Mouse (Mus musculus) stomach, embryonic 14.5 days (tissue): ENCODE results near the gene Cdh23. TPM values are rescaled to one million over a fixed set of nuclear protein-coding genes. Genes with fewer than 3 reads are reported as not detected.

ENCODE experiments used
- ATAC-seq: fragments of 200-750 bp; cut with Nextera tagmentation; 2 replicates; pipeline ENCODE4 v1.8.0; 2017; ENCODE audit warnings: low read depth, moderate TSS enrichment; ENCODE audit not compliant: insufficient number of reproducible peaks, insufficient read depth, low FRiP score
- H3K27ac ChIP-seq: fragments of 300-500 bp; sonication (generic); 2 replicates; pipeline ENCODE4 v1.5.1; 2014; ENCODE audit warnings: mild to moderate bottlenecking, low read length, moderate library complexity, mixed read lengths
- H3K27me3 ChIP-seq: fragments of 300-500 bp; sonication (generic); 2 replicates; pipeline ENCODE4 v1.6.1; 2014; ENCODE audit warnings: low read length, control low read depth, mixed read lengths; ENCODE audit not compliant: control insufficient read depth, insufficient read depth
- H3K36me3 ChIP-seq: fragments of 300-500 bp; sonication (generic); 2 replicates; pipeline ENCODE4 v1.6.1; 2014; ENCODE audit warnings: mild to moderate bottlenecking, control low read depth, low read length, moderate library complexity, mixed read lengths; ENCODE audit not compliant: control insufficient read depth, insufficient read depth
- H3K4me1 ChIP-seq: fragments of 300-500 bp; sonication (generic); 2 replicates; pipeline ENCODE4 v1.6.1; 2014; ENCODE audit warnings: low read length, control low read depth, mixed read lengths; ENCODE audit not compliant: control insufficient read depth, insufficient read depth
- H3K4me2 ChIP-seq: fragments of 300-500 bp; sonication (generic); replicated peaks from 2 replicates; pipeline ENCODE4 v1.6.1; 2014; ENCODE audit warnings: low read depth, low read length, control low read depth
- H3K4me3 ChIP-seq: fragments of 300-500 bp; sonication (generic); 2 replicates; pipeline ENCODE4 v1.5.1; 2014; ENCODE audit warnings: low read depth, low read length, control low read depth
- H3K9ac ChIP-seq: fragments of 300-500 bp; sonication (generic); replicated peaks from 2 replicates; pipeline ENCODE4 v1.6.1; 2014; ENCODE audit warnings: low read depth, mild to moderate bottlenecking, control low read depth, low read length, moderate library complexity, mixed read lengths
- H3K9me3 ChIP-seq: fragments of 300-500 bp; sonication (generic); 2 replicates; pipeline ENCODE4 v1.6.1; 2016; ENCODE audit warnings: low read depth, low read length, control low read depth; ENCODE audit not compliant: control insufficient read depth
- WGBS: fragments of 180-500 bp; shearing (Covaris S2); extraction: QIAGEN DNeasy Blood & Tissue Kit; methylation state at CpG from one replicate; pipeline ENCODE4 v1.1.7; 2014; 5-methylcytosine and 5-hydroxymethylcytosine counted together
- polyA plus RNA-seq: library from polyadenylated mRNA; unstranded; fragments of >200 nt; fragmentation: Nextera tagmentation; extraction: Ambion mirVana; gene quantifications from 2 replicates; pipeline ENCODE4 v1.2.1, GENCODE M21; 2014

Gene Cdh23
- polyA plus RNA-seq, 1 experiment from 2014 or later: 0.71 TPM

DNA sequence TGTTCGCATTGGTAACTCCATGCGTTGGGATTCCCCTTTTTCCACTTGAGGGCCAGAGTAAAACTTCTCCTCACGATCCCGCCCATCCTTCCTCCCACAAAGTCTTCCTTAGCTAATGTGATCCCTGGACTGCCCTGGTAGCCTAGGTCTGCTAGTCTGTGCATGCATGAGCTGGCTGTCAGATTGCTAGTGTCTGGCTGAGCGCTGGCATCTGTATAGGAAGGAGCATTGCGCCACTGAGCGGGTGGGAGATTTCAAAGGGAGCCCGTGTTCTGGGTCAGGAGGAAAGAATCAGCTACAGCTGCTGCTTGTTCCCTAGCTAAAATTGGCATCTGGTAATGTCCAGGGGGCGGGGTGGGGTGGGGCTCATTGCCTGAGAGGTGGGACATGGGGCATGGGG lies 400.3 kb downstream of the Cdh23 start:
- 83% methylated on average over 9 of the region's 9 CpGs for WGBS
- H3K36me3 ChIP-seq: peaks cover 68% of the 10 kb centered on the region
- H3K27me3 ChIP-seq: no peaks in the 10 kb centered on the region

GRCm38 (mm10) chr10:60295356-60295755 lies 400.9 kb downstream of the Cdh23 start:
- no peaks in the 10 kb centered on the region for H3K9me3 ChIP-seq
- no peak overlapping the region for H3K4me2 ChIP-seq
- no peak overlapping the region for H3K9ac ChIP-seq
- no peak for ATAC-seq
- no peak overlapping the region for H3K4me3 ChIP-seq
- WGBS: 80% methylated on average over 3 of the region's 3 CpGs
- peaks cover 62% of the 10 kb centered on the region for H3K36me3 ChIP-seq
- H3K27me3 ChIP-seq: no peaks in the 10 kb centered on the region
- H3K4me1 ChIP-seq: peaks cover 7% of the 10 kb centered on the region
- no peak overlapping the region for H3K27ac ChIP-seq

More for the DNA sequence above, 400.3 kb downstream of the Cdh23 start:
- H3K27ac ChIP-seq: no peak overlapping the region
- H3K9me3 ChIP-seq: no peaks in the 10 kb centered on the region
- H3K4me1 ChIP-seq: 0 out of 2 replicates have a peak, but pooled peaks cover 1% of the 10 kb centered on the region
- no peak for ATAC-seq
- no peak overlapping the region for H3K9ac ChIP-seq
- H3K4me2 ChIP-seq: no peak overlapping the region
- no peak overlapping the region for H3K4me3 ChIP-seq

GRCm38 (mm10) chr10:60294621-60295020 lies 401.7 kb downstream of the Cdh23 start:
- H3K4me1 ChIP-seq: peaks cover 14% of the 10 kb centered on the region
- H3K9me3 ChIP-seq: no peaks in the 10 kb centered on the region
- ATAC-seq: no peak
- 85% methylated on average over 7 of the region's 7 CpGs for WGBS
- H3K27ac ChIP-seq: no peak overlapping the region
- H3K4me3 ChIP-seq: no peak overlapping the region
- H3K27me3 ChIP-seq: no peaks in the 10 kb centered on the region
- H3K36me3 ChIP-seq: peaks cover 55% of the 10 kb centered on the region
- no peak overlapping the region for H3K4me2 ChIP-seq
- H3K9ac ChIP-seq: no peak overlapping the region

DNA sequence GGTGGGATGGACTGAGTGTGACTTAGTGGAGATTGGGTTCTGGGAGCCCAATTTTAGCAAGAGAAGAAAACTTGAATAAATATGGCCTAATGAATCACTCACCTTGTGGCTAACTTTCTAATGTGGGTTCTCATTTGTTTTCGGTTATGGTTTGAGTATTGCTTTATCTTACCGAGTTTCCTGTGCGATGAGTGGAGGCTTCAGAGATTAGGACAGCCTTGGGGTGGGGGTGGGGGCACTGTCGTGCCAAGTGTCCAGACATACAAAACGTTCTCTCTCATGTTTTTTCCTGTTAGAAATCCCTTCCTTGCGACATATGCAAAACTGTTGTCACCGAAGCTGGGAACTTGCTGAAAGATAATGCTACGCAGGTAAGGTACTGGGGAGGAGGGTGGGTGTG lies 404.1 kb downstream of the Cdh23 start:
- Histone ChIP-seq H3K27me3 (no peaks in the 10 kb centered on the region), H3K4me2 (no peak overlapping the region), H3K4me1 (peaks cover 19% of the 10 kb centered on the region), H3K9me3 (no peaks in the 10 kb centered on the region), H3K4me3 (no peak overlapping the region), H3K9ac (no peak overlapping the region), H3K36me3 (peaks cover 41% of the 10 kb centered on the region), H3K27ac (no peak overlapping the region)
- no peak for ATAC-seq
- WGBS: 84% methylated on average over 8 of the region's 8 CpGs

DNA sequence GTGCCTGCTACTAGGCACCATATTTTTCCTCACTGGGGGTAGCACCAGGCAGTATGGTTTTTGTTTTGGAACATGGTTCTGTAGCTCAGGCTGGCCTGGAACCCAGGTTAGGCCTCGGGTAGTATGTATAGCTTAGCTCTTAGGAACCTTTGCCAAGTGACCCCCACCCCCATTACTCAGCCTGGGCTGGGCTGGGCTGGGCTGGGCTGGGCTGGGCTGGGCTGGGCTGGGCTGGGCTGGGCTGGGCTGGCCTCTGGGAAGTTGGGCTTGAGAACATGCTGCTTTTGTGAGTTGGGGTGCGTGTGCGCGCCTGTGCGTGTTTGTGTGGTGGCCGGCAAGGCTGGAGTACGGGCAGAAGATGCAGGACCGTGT lies 405.6 kb downstream of the Cdh23 start:
- Histone ChIP-seq H3K9me3 (no peaks in the 10 kb centered on the region), H3K4me1 (peaks cover 25% of the 10 kb centered on the region), H3K4me3 (no peak overlapping the region), H3K36me3 (peaks cover 34% of the 10 kb centered on the region), H3K27ac (no peak overlapping the region; the same call in 1 of the 2 replicates), H3K4me2 (no peak overlapping the region), H3K9ac (no peak overlapping the region), H3K27me3 (no peaks in the 10 kb centered on the region)
- WGBS: 62% methylated on average over 8 of the region's 8 CpGs
- ATAC-seq: 0 out of 2 replicates have a peak, but pooled peaks have one; percentile 39

GRCm38 (mm10) chr10:60290026-60290738 lies 406.1 kb downstream of the Cdh23 start:
- no peak overlapping the region for H3K4me2 ChIP-seq
- WGBS: 50% methylated on average over 7 of the region's 7 CpGs
- H3K9me3 ChIP-seq: no peaks in the 10 kb centered on the region
- peaks cover 30% of the 10 kb centered on the region for H3K4me1 ChIP-seq
- H3K27ac ChIP-seq: peak overlapping the region; percentile 48; the same call in 1 of the 2 replicates
- H3K9ac ChIP-seq: no peak overlapping the region
- no peak overlapping the region for H3K4me3 ChIP-seq
- peaks cover 30% of the 10 kb centered on the region for H3K36me3 ChIP-seq
- H3K27me3 ChIP-seq: no peaks in the 10 kb centered on the region
- ATAC-seq: no peak

- Histone ChIP-seq H3K4me2 (no peak overlapping the region), H3K4me3 (no peak overlapping the region), H3K27ac (no peak overlapping the region), H3K36me3 (peaks cover 20% of the 10 kb centered on the region), H3K27me3 (no peaks in the 10 kb centered on the region), H3K9ac (no peak overlapping the region), H3K4me1 (peaks cover 40% of the 10 kb centered on the region), H3K9me3 (no peaks in the 10 kb centered on the region)
- 75% methylated on average over 8 of the region's 8 CpGs for WGBS
- ATAC-seq: no peak
Observed at GRCm38 (mm10) chr10:60289216-60289615, 407.1 kb downstream of the Cdh23 start.

GRCm38 (mm10) chr10:60287726-60288125 lies 408.6 kb downstream of the Cdh23 start:
- no peak for ATAC-seq
- Histone ChIP-seq H3K27ac (no peak overlapping the region), H3K4me3 (no peak overlapping the region), H3K4me1 (peaks cover 42% of the 10 kb centered on the region), H3K9ac (no peak overlapping the region), H3K27me3 (no peaks in the 10 kb centered on the region), H3K4me2 (no peak overlapping the region), H3K36me3 (peaks cover 7% of the 10 kb centered on the region), H3K9me3 (no peaks in the 10 kb centered on the region)
- 71% methylated on average over 2 of the region's 2 CpGs for WGBS

- WGBS: 90% methylated on average over 4 of the region's 4 CpGs
- no peak for ATAC-seq
- H3K4me2 ChIP-seq: no peak overlapping the region
Observed at GRCm38 (mm10) chr10:60287161-60287560, 409.1 kb downstream of the Cdh23 start.

More at GRCm38 (mm10) chr10:60287161-60287560, 409.1 kb downstream of the Cdh23 start:
- Histone ChIP-seq H3K4me1 (peaks cover 46% of the 10 kb centered on the region), H3K9ac (no peak overlapping the region), H3K27ac (no peak overlapping the region), H3K9me3 (no peaks in the 10 kb centered on the region), H3K27me3 (no peaks in the 10 kb centered on the region), H3K36me3 (peaks cover 3% of the 10 kb centered on the region; the same call in 1 of the 2 replicates), H3K4me3 (no peak overlapping the region)
